ENCODE assay signal across 8 mouse cellular contexts in the genomic region with DNA sequence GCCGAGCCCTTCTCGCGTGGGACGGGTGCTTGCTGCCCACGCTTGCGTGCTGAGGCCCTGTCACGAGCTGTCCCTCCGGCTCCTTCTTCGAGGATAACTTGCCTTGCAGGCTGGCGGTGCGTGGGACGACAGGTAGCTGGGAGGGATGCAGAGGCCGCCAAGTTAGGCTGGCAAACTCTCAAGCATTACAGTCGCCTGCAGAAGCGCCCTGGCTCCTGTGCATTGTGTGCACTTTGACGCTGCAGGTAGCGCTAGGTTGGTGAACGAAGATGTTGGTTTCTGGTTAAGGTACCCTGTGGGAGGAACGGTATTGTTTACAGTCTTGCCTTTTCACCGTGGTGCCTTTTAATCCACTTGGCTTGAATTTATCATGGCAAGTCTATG. TPM values are rescaled to one million over a fixed set of nuclear protein-coding genes. Genes with fewer than 3 reads are reported as not detected.
A peak's percentile ranks its signal among the peaks of the same experiment; 100 is the strongest.
DNase-seq lines count a peak whose midpoint lies in the region; ATAC-seq and TF ChIP-seq lines count a peak whose summit lies in the region.

No protein-coding gene starts in this region.

- H3K79me2 ChIP-seq in C2C12 (ENCODE audit: control insufficient read depth, insufficient read depth) = peaks cover 53% of the 10 kb centered on the region

- H3K79me3 ChIP-seq in C2C12 (ENCODE audit: low read depth) = peaks cover 46% of the 10 kb centered on the region

- DNase-seq in gastrocnemius, adult 2 months = no peak
- no peak for DNase-seq in gastrocnemius, postnatal 36 days
- no peak for DNase-seq in urinary bladder, postnatal 25 days (ENCODE audit: low spot score)
- no peak for DNase-seq in layer of hippocampus, adult 18-20 months (ENCODE audit: low spot score in 2 of 2)

- peaks cover 12% of the 10 kb centered on the region for H3K4me1 ChIP-seq in embryonic facial prominence, embryonic 12.5 days

- H3K9me3 ChIP-seq in embryonic facial prominence, embryonic 12.5 days = no peaks in the 10 kb centered on the region

- no peaks in the 10 kb centered on the region for H3K27me3 ChIP-seq in C2C12 (ENCODE audit: control insufficient read depth, insufficient read depth, insufficient read length)
- no peaks in the 10 kb centered on the region for H3K27me3 ChIP-seq in embryonic facial prominence, embryonic 12.5 days

- no peak for ATAC-seq in embryonic facial prominence, embryonic 12.5 days (ENCODE audit: insufficient number of reproducible peaks, insufficient read depth, low FRiP score, low TSS enrichment)
- ATAC-seq in inflammation-experienced regulatory T-cells, adult 6 months = peak; percentile 15
- ATAC-seq in monocyte, adult 5-6 weeks (replicated peaks; ENCODE audit: insufficient number of reproducible peaks, low FRiP score, low TSS enrichment, poor library complexity, severe bottlenecking) = peak; percentile 25

- intact Hi-C loops in gastrocnemius, adult 2 months (cut with DNase I) = loop anchor here (5.0 kb wide), 1 partner anchor 133 kb away; a partner anchor contains a TSS
- intact Hi-C loops in gastrocnemius, postnatal 36 days (cut with DNase I) = no loop called here

- peak overlapping the region; percentile 87 for H3K9ac ChIP-seq in embryonic facial prominence, embryonic 12.5 days

- peaks cover 19% of the 10 kb centered on the region for H3K36me3 ChIP-seq in C2C12 (ENCODE audit: control insufficient read depth, insufficient read depth)
- H3K36me3 ChIP-seq in embryonic facial prominence, embryonic 12.5 days = peaks cover 16% of the 10 kb centered on the region

- H3ac ChIP-seq in C2C12 (ENCODE audit: control insufficient read depth, insufficient read length, low read depth) = peak overlapping the region; percentile 91

- TF ChIP-seq CTCF in gastrocnemius, adult 2 months (IDR thresholded peaks at IDR 0.05) = no peak
- no peak for TF ChIP-seq CTCF in C2C12 (IDR thresholded peaks at IDR 0.05; ENCODE audit: control insufficient read depth, insufficient read depth, insufficient read length)

- peak overlapping the region; percentile 97 for H3K4me3 ChIP-seq in gastrocnemius, adult 2 months
- H3K4me3 ChIP-seq in C2C12 (ENCODE audit: insufficient read depth, poor library complexity, severe bottlenecking) = peak overlapping the region; percentile 88
- peak overlapping the region; percentile 97 for H3K4me3 ChIP-seq in embryonic facial prominence, embryonic 12.5 days

- H3K4me2 ChIP-seq in embryonic facial prominence, embryonic 12.5 days (replicated peaks) = peak overlapping the region; percentile 63

- WGBS in embryonic facial prominence, embryonic 12.5 days = under 1% methylated on average over 20 of the region's 20 CpGs

- H3K27ac ChIP-seq in gastrocnemius, adult 2 months = peak overlapping the region; percentile 91
- H3K27ac ChIP-seq in embryonic facial prominence, embryonic 12.5 days = peak overlapping the region; percentile 72

TF ChIP-seq in C2C12, 6 proteins besides CTCF, POLR2A, EP300 and RAD21:
- TF ChIP-seq FOSL1 (IDR thresholded peaks at IDR 0.05; ENCODE audit: insufficient read depth, low read length, poor library complexity, severe bottlenecking) (no peak), MYOG (IDR thresholded peaks at IDR 0.05; ENCODE audit: control insufficient read depth, extremely low read depth, insufficient read length) (no peak), USF1 (IDR thresholded peaks at IDR 0.05; ENCODE audit: low read depth) (no peak), MYOD1 (IDR thresholded peaks at IDR 0.05; ENCODE audit: control insufficient read depth, insufficient read length, low read depth) (no peak), CEBPB (IDR thresholded peaks at IDR 0.05; ENCODE audit: low read depth) (no peak), MAX (IDR thresholded peaks at IDR 0.05) (no peak)

RNA-seq across cellular contexts. Expression of a gene that starts 0.5 kb away (rescaled TPM):
- 1 to 10 TPM; 8.7 to 9.4 TPM for total RNA-seq in gastrocnemius, adult 2 months (2021)
- 1 to 10 TPM; 6.5 to 6.6 TPM for total RNA-seq in gastrocnemius, postnatal 36 days (2021)
- polyA plus RNA-seq in C2C12 (2012; fragmentation: generic; extraction: Trizol) = 1.7 TPM
- polyA plus RNA-seq in embryonic facial prominence, embryonic 12.5 days (2016; fragmentation: Nextera tagmentation; extraction: Ambion mirVana) = 25.0 and 26.3 TPM in 2 replicates
- 10 to 100 TPM; 15.9 to 23.7 (median 22.0) TPM for polyA plus RNA-seq in inflammation-experienced regulatory T-cells, adult 6 months (2017; shearing (Covaris generic))
- total RNA-seq in monocyte, adult 5-6 weeks (2017) = 19.6 to 46.4 TPM (median 21.4 TPM) in 3 replicates
- total RNA-seq in layer of hippocampus, adult 18-20 months (2021) = 10 to 100 TPM; 37.2 to 37.8 TPM
